Mouse (Mus musculus) heart, embryonic 14.5 days (tissue): Measurements from ENCODE around the gene Zbtb17. TPM values are rescaled to one million over a fixed set of nuclear protein-coding genes. Genes with fewer than 3 reads are reported as not detected.

Experiments used
- ATAC-seq: fragments of 200-750 bp; cut with Nextera tagmentation; 2 replicates; pipeline ENCODE4 v1.8.0; 2017; ENCODE audit warnings: low read depth, moderate TSS enrichment; ENCODE audit not compliant: insufficient number of reproducible peaks, insufficient read depth, low FRiP score
- H3K27ac ChIP-seq, 2 experiments: fragments of 200-500 bp in 1 of 2; fragments of 300-500 bp in 1 of 2; sonication (generic) in 1 of 2; replicated peaks in 1 of 2; 2 replicates each; pipeline ENCODE4 v1.5.1; 2012 to 2014; ENCODE audit warnings: low read depth in 2 of 2, low read length in 2 of 2, control low read depth in 1 of 2, mild to moderate bottlenecking in 1 of 2, mixed read lengths in 1 of 2; ENCODE audit not compliant: control insufficient read depth in 1 of 2, insufficient read depth in 1 of 2
- H3K27me3 ChIP-seq: fragments of 300-500 bp; sonication (generic); 2 replicates; pipeline ENCODE4 v1.6.1; 2014; ENCODE audit warnings: mild to moderate bottlenecking, low read length, control low read depth; ENCODE audit not compliant: control insufficient read depth, insufficient read depth
- H3K36me3 ChIP-seq: fragments of 300-500 bp; sonication (generic); 2 replicates; pipeline ENCODE4 v1.6.1; 2014; ENCODE audit warnings: mild to moderate bottlenecking, control low read depth, low read length, mixed read lengths; ENCODE audit not compliant: control insufficient read depth, insufficient read depth
- H3K4me1 ChIP-seq, 2 experiments: fragments of 200-500 bp in 1 of 2; fragments of 300-500 bp in 1 of 2; sonication (generic) in 1 of 2; 2 replicates each; pipeline ENCODE4 v1.6.1; 2012 to 2014; ENCODE audit warnings: low read length in 2 of 2, control low read depth in 1 of 2, mixed read lengths in 1 of 2; ENCODE audit not compliant: control insufficient read depth in 2 of 2, insufficient read depth in 2 of 2
- H3K4me2 ChIP-seq: fragments of 300-500 bp; sonication (generic); 2 replicates; pipeline ENCODE4 v1.6.1; 2014; ENCODE audit warnings: mild to moderate bottlenecking, low read length
- H3K4me3 ChIP-seq, 2 experiments: fragments of 200-500 bp in 1 of 2; fragments of 300-500 bp in 1 of 2; sonication (generic) in 1 of 2; 2 replicates each; pipeline ENCODE4 v1.5.1; 2012 to 2014; ENCODE audit warnings: low read length in 2 of 2, mild to moderate bottlenecking in 2 of 2, control low read depth in 1 of 2, low read depth in 1 of 2, moderate library complexity in 1 of 2; ENCODE audit not compliant: control insufficient read depth in 1 of 2, insufficient read depth in 1 of 2
- H3K9ac ChIP-seq: fragments of 300-500 bp; sonication (generic); 2 replicates; pipeline ENCODE4 v1.6.1; 2014; ENCODE audit warnings: mild to moderate bottlenecking, low read length
- H3K9me3 ChIP-seq: fragments of 300-500 bp; sonication (generic); 2 replicates; pipeline ENCODE4 v1.6.1; 2016; ENCODE audit warnings: low read length, control low read depth; ENCODE audit not compliant: control insufficient read depth
- WGBS: fragments of 180-500 bp; shearing (Covaris S2); extraction: QIAGEN DNeasy Blood & Tissue Kit; methylation state at CpG from one replicate; pipeline ENCODE4 v1.1.7; 2014; 5-methylcytosine and 5-hydroxymethylcytosine counted together
- polyA plus RNA-seq: library from polyadenylated mRNA; unstranded; fragments of >200 nt; fragmentation: Nextera tagmentation; extraction: Ambion mirVana; gene quantifications from 2 replicates; pipeline ENCODE4 v1.2.1, GENCODE M21; 2014

Zbtb17 gene
- 16.2 and 18.8 TPM in 2 replicates for polyA plus RNA-seq

DNA sequence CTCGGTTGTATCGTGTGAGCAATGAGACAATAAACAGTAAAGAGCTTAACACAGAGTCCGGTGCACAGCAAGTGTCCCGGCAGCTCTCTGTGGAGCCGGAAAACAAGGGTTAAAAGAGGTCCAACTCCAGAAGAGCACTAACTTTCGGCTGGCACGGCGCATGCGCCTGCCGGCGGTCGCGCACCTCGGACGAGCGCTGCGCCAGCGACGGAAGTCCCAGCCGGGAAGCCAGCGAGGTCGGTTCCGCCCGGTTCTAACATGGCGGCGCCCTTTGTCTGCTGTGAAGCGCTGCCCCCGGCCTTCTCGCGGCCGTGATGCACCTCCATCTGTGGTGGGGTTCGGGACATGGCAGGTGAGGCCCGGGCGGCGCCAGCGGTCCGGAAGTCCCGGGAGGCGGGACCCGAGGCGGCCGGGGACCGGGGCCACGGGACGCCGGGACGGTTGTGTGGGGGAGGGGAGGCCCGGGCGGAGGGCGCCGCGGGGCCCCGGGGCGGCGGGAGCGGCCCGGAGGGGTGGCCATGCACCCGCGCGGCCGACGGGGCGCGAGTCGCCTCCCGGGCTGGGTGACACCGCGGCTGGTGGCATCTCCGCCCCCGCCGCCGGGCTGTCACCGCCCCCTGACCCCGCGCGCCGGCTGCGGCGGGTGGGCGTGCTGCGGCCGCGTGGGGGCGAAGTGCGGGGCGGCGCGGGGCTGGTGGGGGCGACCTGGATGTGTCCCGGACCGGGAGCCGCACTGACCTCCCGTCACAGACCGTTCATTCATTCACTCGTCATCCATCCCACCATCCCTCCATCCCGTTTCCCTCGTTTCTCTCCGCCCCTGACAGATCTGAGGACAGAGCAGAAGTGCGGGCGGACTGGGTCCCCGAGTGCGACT, at the start of gene Zbtb17:
TSS of gene Zbtb17 (plus strand) at position 204 of the 877 bp plus-strand sequence.
- H3K9me3 ChIP-seq = no peaks in the 10 kb centered on the region
- peak within 1 kb of the TSS; percentile 29 to 84; a peak in 3 of 4 replicates for H3K27ac ChIP-seq
- H3K36me3 ChIP-seq = peaks cover 25% of the 10 kb centered on the region
- H3K4me2 ChIP-seq = peak within 1 kb of the TSS; percentile 73
- H3K4me1 ChIP-seq = peaks cover 7 to 21% of the 10 kb centered on the region in 2 experiments
- no peaks in the 10 kb centered on the region for H3K27me3 ChIP-seq
- under 1% methylated on average over 67 of the region's 102 CpGs for WGBS
- peak; percentile 84 for ATAC-seq
- H3K9ac ChIP-seq = peak within 1 kb of the TSS; percentile 98
- peak within 1 kb of the TSS; percentile 85 to 100 for H3K4me3 ChIP-seq

DNA sequence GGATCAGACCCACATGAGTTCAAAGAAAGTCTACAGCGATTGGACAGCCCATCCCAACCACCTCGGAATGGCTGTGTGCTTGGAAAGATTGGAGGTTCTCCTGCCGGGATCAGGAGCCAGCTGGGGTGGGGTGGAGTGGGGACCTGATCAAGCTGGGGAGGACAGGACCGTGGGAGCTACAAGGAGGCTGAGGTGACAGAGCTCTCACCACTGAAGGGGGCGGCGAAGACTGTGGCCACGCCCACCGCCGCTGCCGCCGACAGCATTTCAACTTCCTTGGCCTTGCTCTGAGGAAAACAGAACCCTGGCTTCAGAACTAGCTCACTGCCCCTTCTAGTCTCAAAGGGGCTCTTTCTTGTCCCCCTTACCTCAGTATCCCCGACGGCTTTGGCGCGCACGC, 49.7 kb upstream of the Zbtb17 start:
- Histone ChIP-seq H3K27ac (no peak overlapping the region), H3K9ac (no peak overlapping the region), H3K4me2 (peak overlapping the region; percentile 49), H3K4me3 (peak overlapping the region; percentile 6 to 9; a peak in 1 of 4 replicates), H3K9me3 (no peaks in the 10 kb centered on the region), H3K4me1 (peaks cover 0 to 3% of the 10 kb centered on the region in 2 experiments; a peak in 1 of 4 replicates), H3K27me3 (no peaks in the 10 kb centered on the region; the same call in 1 of the 2 replicates), H3K36me3 (no peaks in the 10 kb centered on the region)
- 12% methylated on average over 16 of the region's 16 CpGs for whole genome bisulfite sequencing
- ATAC-seq = no peak

DNA sequence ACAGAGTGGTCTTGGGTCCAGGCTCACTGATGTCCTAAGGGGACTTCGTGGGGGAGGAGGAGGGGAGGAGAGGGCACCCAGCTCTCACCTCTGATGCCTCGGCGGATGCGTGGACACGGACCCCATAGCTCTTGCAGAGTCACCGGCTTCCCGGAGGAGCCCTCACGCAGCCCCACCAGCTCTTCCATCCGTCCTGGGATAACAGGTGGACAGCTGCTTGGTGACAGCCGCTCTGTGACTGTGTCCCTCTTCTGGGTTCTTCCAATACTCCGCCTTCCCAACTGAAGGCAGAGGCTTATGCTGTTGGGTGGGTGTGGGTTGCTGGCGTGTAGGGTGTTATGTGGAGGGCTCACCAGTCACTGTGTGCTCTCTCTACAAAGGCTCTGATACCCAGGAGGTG, 46.6 kb upstream of the Zbtb17 start:
- H3K4me2 ChIP-seq = no peak overlapping the region
- no peak for ATAC-seq
- no peak overlapping the region for H3K27ac ChIP-seq
- no peaks in the 10 kb centered on the region; the same call in 1 of the 2 replicates for H3K27me3 ChIP-seq
- no peaks in the 10 kb centered on the region for H3K36me3 ChIP-seq
- no peak overlapping the region for H3K4me3 ChIP-seq
- no peak overlapping the region; the same call in 1 of the 2 replicates for H3K9ac ChIP-seq
- H3K9me3 ChIP-seq = no peaks in the 10 kb centered on the region
- WGBS = 66% methylated on average over 11 of the region's 12 CpGs
- H3K4me1 ChIP-seq = peaks cover 0 to 3% of the 10 kb centered on the region in 2 experiments; a peak in 1 of 4 replicates

DNA sequence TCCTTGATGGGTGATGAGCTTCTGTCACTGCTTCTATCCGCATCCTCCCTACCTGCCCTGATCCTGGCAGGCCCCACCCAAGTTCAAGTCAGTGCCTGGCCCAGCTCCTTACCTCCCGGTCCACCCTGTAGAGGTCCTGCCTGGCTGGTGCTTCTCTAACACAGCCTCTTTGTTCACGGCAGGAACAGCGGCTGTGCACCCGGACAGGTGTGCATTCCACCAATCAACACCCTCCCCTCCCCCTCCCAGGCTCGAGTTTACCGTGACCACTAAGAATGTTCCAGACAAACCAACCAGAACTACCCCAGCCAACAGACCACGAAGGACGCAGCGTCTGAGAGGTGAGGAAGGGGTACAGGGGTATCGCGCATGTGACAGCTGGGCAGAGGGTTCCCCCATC, 45.9 kb upstream of the Zbtb17 start, which contains the start of gene Clcnka:
TSS of gene Clcnka (minus strand) at position 180 of the 400 bp plus-strand sequence.
- 49% methylated on average over 12 of the region's 12 CpGs for WGBS
- Histone ChIP-seq H3K27me3 (no peaks in the 10 kb centered on the region; the same call in 1 of the 2 replicates), H3K9me3 (no peaks in the 10 kb centered on the region), H3K4me2 (no peak within 1 kb of the TSS), H3K4me3 (no peak within 1 kb of the TSS), H3K9ac (no peak within 1 kb of the TSS; the same call in 1 of the 2 replicates), H3K36me3 (no peaks in the 10 kb centered on the region), H3K27ac (no peak within 1 kb of the TSS), H3K4me1 (peaks cover 0 to 3% of the 10 kb centered on the region in 2 experiments; a peak in 1 of 4 replicates)
- ATAC-seq = peak; percentile 26; the same call in 1 of the 2 replicates

DNA sequence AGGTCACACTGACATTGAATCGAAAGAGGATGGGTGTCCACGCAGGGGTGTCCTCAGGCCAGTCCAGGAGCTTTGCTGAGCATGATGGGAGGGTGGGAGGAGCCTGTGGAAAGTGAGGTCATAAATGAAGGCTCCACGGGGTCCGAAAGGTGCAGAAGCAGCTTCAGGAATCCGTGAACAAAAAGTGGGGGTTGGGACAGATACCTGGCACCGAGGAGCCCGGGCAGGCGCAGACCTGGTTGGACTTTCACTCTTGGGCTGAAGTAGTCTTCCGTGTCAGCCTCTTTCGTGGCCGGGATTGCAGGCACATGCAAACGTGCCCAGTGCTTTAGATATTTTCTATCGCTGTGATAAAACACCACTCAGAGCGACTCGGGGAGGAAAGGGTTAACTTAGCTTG, 44.3 kb upstream of the Zbtb17 start:
- peaks cover 3 to 6% of the 10 kb centered on the region in 2 experiments; a peak in 2 of 4 replicates for H3K4me1 ChIP-seq
- H3K9ac ChIP-seq = no peak overlapping the region
- H3K4me2 ChIP-seq = no peak overlapping the region
- no peak for ATAC-seq
- no peak overlapping the region for H3K27ac ChIP-seq
- no peaks in the 10 kb centered on the region for H3K9me3 ChIP-seq
- H3K36me3 ChIP-seq = no peaks in the 10 kb centered on the region
- no peak overlapping the region for H3K4me3 ChIP-seq
- 81% methylated on average over 15 of the region's 15 CpGs for WGBS
- H3K27me3 ChIP-seq = no peaks in the 10 kb centered on the region; the same call in 1 of the 2 replicates

DNA sequence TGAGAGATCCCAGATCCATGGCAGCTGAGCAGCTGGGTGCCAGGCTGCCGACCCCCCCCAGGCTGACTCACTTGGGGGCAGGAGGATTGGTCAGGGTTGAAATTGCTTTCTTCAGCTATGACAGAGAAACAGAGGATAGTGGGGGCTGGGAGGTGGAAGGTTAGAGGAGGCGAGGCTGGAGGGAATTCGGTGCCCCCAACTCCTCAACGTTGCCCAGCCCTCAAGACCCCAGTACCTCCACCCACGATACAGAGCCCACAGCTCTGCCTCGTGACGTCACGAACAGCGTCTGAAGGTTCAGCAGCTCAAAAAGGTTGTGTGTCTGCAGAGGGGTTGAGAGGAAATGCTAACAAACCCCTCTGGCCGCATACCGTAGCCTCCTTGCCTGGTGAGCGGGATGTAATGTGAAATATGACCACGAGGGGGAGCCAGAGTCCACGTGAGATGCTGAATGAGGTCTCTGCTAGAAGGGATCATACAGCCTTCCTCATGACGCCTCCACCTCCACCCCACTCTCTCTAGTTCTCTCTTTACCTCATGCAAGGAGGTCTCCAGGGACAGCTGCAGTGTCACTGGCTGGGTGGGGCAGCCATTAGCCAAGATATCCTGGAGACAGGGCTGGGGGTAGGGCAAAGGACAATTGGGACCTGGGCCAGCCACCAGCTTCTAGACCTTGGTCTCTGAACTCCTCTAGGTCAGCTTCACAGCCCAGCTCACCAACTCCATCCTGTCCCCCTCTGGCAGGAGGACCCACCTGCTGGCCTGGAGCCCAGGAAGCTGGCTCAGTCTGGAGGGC, 39.7 kb upstream of the Zbtb17 start:
- Histone ChIP-seq H3K9me3 (no peaks in the 10 kb centered on the region), H3K36me3 (no peaks in the 10 kb centered on the region), H3K27ac (no peak overlapping the region), H3K4me3 (peak overlapping the region in 1 of 2 experiments; percentile 34; a peak in 2 of 4 replicates), H3K9ac (peak overlapping the region; percentile 52), H3K4me1 (peaks cover 21 to 22% of the 10 kb centered on the region in 2 experiments), H3K4me2 (peak overlapping the region; percentile 53), H3K27me3 (no peaks in the 10 kb centered on the region)
- ATAC-seq = peak; percentile 56
- WGBS = 9% methylated on average over 15 of the region's 15 CpGs

DNA sequence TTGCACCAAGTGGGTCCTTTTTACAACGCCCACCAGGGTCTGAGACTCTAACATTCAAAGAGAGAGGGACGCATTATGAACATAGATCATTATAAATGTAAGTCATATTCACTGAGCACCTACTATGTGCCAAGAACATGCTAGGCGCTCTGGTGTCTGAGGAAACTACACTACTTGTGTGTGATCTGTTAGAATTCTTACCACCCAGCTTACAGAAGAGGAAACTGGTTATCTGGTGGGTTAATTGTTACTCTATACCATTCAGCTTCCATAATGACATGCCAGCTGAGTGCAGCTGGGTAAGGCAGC, 39.2 kb upstream of the Zbtb17 start:
- H3K4me2 ChIP-seq = no peak overlapping the region
- no peak overlapping the region for H3K9ac ChIP-seq
- no peak overlapping the region for H3K27ac ChIP-seq
- no peaks in the 10 kb centered on the region for H3K27me3 ChIP-seq
- H3K9me3 ChIP-seq = no peaks in the 10 kb centered on the region
- H3K4me3 ChIP-seq = no peak overlapping the region
- 85% methylated on average over 3 of the region's 3 CpGs for WGBS
- no peaks in the 10 kb centered on the region for H3K36me3 ChIP-seq
- ATAC-seq = 0 out of 2 replicates have a peak, but pooled peaks have one; percentile 3
- peaks cover 21 to 22% of the 10 kb centered on the region in 2 experiments for H3K4me1 ChIP-seq
